Mouse (Mus musculus) hindbrain, embryonic 10.5 days (tissue): Measurements from ENCODE around the gene Musk. TPM values are rescaled to one million over a fixed set of nuclear protein-coding genes. Genes with fewer than 3 reads are reported as not detected.
A peak's percentile ranks its signal among the peaks of the same experiment; 100 is the strongest.

ENCODE experiments used
- DNase-seq: peaks from one replicate; pipeline ENCODE4 v3.0.0-alpha.2; 2017; ENCODE audit warnings: low spot score
- H3K27ac ChIP-seq: fragments of 300-500 bp; sonication (generic); 2 replicates; pipeline ENCODE4 v1.5.1; 2016; ENCODE audit warnings: mild to moderate bottlenecking, moderate library complexity
- H3K27me3 ChIP-seq: fragments of 300-500 bp; sonication (generic); 2 replicates; pipeline ENCODE4 v1.6.1; 2016; ENCODE audit warnings: mild to moderate bottlenecking; ENCODE audit not compliant: poor library complexity, insufficient read depth, severe bottlenecking
- H3K36me3 ChIP-seq: fragments of 300-500 bp; sonication (generic); 2 replicates; pipeline ENCODE4 v1.6.1; 2016; ENCODE audit warnings: mild to moderate bottlenecking, moderate library complexity
- H3K4me1 ChIP-seq: fragments of 300-500 bp; sonication (generic); replicated peaks from 2 replicates; pipeline ENCODE4 v1.6.1; 2016; ENCODE audit warnings: mild to moderate bottlenecking
- H3K4me3 ChIP-seq: fragments of 300-500 bp; sonication (generic); 2 replicates; pipeline ENCODE4 v1.5.1; 2016; ENCODE audit warnings: mild to moderate bottlenecking, moderate library complexity
- H3K9me3 ChIP-seq: fragments of 300-500 bp; sonication (generic); 2 replicates; pipeline ENCODE4 v1.6.1; 2016; ENCODE audit warnings: mild to moderate bottlenecking, moderate library complexity
- WGBS: fragments of 180-500 bp; shearing (Covaris S2); methylation state at CpG from one replicate; pipeline ENCODE4 v1.1.7; 2016; 5-methylcytosine and 5-hydroxymethylcytosine counted together
- polyA plus RNA-seq: library from polyadenylated mRNA; unstranded; fragments of >200 nt; fragmentation: Nextera tagmentation; extraction: Ambion mirVana; gene quantifications from 2 replicates; pipeline ENCODE4 v1.2.1, GENCODE M21; 2016

Gene Musk
- polyA plus RNA-seq, 1 experiment from 2014 or later, result 0.17 TPM

DNA sequence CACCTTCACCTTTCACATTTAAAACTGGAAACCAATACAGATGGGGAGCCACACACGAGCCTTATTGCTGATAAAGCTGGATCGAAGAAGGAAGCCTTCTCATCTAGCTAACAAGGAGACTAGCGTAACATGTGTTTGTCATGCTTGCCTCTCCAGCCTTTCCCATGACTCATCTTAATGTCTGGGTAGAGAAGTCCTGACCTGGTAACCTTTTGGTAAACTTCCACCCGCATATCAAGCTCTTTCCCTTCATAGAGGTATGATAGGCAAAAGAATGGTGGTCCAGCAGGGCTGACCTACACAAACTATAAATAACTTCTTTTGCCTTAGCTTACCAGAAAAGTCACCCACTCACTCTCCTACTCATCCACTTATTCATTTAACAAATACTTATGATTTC lies 44.3 kb downstream of the Musk start:
- H3K27me3 ChIP-seq, result no peaks in the 10 kb centered on the region
- 87% methylated on average over 4 of the region's 4 CpGs for WGBS
- H3K4me1 ChIP-seq, result peaks cover 14% of the 10 kb centered on the region
- no peak for DNase-seq
- no peak overlapping the region for H3K4me3 ChIP-seq
- H3K27ac ChIP-seq, result no peak overlapping the region
- no peaks in the 10 kb centered on the region for H3K9me3 ChIP-seq
- no peaks in the 10 kb centered on the region for H3K36me3 ChIP-seq

DNA sequence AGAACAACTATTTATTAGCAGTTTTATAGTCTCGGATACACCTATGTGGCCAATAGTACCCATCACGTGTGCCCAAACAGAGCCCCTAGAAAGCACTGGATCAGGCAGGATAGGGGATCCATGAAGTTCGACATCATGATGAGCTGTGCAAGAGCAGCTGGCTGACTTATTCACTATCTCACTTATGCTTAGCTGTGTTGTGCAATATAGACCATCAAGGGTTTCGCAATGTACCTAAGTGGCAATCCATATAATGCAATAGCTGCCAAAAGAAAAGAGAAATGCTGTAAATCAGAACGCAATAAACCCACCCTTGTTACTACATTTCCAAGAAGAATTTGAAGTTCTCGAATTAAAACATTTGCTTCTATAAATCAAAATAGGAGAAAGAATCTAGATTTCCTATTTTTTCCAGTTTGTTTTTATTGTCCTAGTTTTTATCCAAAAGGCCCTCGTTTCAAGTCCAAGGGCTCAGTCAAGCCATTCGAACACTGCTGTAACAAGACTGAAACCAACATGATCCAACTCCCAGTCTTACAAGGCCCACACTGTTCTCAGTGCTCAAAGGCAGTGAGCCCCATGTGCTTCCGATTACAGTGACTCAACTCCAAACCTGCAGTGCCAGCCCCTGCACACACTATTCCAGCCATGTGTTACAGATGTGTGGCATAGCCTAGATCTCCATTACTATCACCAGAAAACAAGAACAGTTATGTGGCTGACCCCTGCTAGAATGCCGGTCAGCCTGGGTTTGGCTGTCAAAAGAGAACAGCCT lies 45.3 kb downstream of the Musk start:
- DNase-seq, result peak; percentile 22
- no peak overlapping the region for H3K4me3 ChIP-seq
- H3K36me3 ChIP-seq, result no peaks in the 10 kb centered on the region
- no peaks in the 10 kb centered on the region for H3K9me3 ChIP-seq
- no peak overlapping the region for H3K27ac ChIP-seq
- 86% methylated on average over 10 of the region's 10 CpGs for WGBS
- no peaks in the 10 kb centered on the region for H3K27me3 ChIP-seq
- H3K4me1 ChIP-seq, result peaks cover 14% of the 10 kb centered on the region

DNA sequence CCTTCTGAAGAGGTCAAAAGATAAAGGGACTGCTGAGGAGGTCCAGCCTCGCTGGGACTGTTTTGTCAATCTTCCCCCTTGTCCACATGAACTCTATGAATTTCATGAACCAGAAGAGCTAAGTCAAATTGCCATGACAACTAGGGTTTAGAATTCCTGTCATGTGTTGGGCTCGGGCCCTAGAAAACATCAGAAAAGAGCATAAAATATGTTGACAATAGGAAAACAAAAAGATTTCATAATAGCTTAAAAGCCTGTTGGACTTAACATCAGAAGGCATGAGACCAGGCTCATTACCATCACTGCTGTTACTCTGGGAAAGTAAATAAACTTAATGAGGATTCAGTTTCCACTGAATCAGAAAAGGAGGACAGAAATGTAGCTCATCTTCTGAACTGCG lies 46.6 kb downstream of the Musk start:
- Histone ChIP-seq H3K36me3 (no peaks in the 10 kb centered on the region), H3K9me3 (no peaks in the 10 kb centered on the region), H3K27ac (no peak overlapping the region), H3K4me3 (no peak overlapping the region), H3K27me3 (no peaks in the 10 kb centered on the region), H3K4me1 (peaks cover 8% of the 10 kb centered on the region)
- WGBS, result 38% methylated on average over 3 of the region's 3 CpGs
- DNase-seq, result no peak

DNA sequence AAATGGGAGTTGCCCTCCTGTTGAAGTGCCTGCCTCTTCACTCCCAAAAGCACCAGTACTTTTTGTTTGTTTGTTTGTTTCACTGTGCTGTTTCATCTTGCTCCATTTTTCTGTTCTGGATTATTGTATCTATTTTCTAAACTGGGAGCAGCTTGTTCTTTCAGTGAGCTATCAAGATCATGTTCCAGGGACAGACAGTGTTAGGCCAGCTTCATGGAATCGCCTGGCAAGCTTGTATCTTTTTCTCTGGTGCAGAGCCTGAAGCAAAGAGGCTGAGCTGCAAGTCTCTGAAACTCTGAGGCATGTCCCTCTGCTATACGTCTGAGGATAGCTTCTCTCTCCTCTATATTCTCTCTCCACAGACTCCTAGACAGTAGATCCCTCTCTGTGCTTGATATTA lies 50.5 kb downstream of the Musk start:
- no peak overlapping the region for H3K27ac ChIP-seq
- 78% methylated on average over 2 of the region's 2 CpGs for WGBS
- H3K27me3 ChIP-seq, result no peaks in the 10 kb centered on the region
- H3K9me3 ChIP-seq, result no peaks in the 10 kb centered on the region
- H3K36me3 ChIP-seq, result no peaks in the 10 kb centered on the region
- DNase-seq, result no peak
- H3K4me1 ChIP-seq, result peaks cover 8% of the 10 kb centered on the region
- H3K4me3 ChIP-seq, result no peak overlapping the region

DNA sequence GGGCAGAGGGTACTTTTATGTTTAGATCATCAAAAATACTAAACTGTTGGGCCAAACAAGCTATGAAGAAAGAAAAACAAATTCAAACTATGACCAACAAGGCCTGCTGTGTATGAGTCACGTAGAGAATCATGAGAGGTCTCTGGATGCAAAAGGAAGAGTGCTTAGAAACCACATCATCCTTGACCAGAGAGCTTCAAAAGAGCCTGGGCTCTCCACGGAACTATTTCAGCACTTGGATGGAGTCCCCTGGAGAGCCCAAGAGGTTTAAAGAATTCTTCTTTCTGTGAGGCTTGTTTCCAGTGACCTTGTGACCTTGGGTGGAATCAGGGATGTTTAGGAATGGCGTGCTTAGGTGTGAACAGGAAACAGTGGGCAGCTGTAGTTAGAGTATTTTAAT lies 53.5 kb downstream of the Musk start:
- Histone ChIP-seq H3K27me3 (no peaks in the 10 kb centered on the region), H3K4me1 (no peaks in the 10 kb centered on the region), H3K27ac (no peak overlapping the region), H3K4me3 (no peak overlapping the region), H3K9me3 (no peaks in the 10 kb centered on the region), H3K36me3 (no peaks in the 10 kb centered on the region)
- no peak for DNase-seq
- WGBS, result 28% methylated on average over 3 of the region's 3 CpGs

DNA sequence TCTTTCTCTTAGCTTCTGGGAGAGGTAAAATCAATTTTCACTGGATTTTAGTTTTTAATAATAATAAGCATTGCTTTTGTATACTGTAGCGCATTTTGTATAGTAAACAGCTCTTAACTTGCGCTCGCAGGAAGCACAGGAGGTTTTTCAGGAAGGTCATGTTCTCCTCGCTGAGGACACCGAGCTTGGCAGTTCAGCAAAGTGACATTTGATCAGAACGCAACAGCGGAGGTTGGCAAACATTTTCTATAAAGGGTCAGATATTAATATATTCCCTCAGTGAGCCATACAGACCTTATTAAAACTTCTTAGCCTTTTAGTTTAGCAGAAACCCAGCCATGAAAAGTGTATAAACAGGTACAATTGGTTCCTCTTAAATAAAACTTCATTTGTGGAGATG lies 64.4 kb downstream of the Musk start:
- 90% methylated on average over 7 of the region's 7 CpGs for WGBS
- Histone ChIP-seq H3K27ac (no peak overlapping the region), H3K27me3 (no peaks in the 10 kb centered on the region), H3K36me3 (no peaks in the 10 kb centered on the region), H3K4me3 (no peak overlapping the region), H3K9me3 (no peaks in the 10 kb centered on the region), H3K4me1 (peaks cover 4% of the 10 kb centered on the region; the same call in 1 of the 2 replicates)
- DNase-seq, result no peak

DNA sequence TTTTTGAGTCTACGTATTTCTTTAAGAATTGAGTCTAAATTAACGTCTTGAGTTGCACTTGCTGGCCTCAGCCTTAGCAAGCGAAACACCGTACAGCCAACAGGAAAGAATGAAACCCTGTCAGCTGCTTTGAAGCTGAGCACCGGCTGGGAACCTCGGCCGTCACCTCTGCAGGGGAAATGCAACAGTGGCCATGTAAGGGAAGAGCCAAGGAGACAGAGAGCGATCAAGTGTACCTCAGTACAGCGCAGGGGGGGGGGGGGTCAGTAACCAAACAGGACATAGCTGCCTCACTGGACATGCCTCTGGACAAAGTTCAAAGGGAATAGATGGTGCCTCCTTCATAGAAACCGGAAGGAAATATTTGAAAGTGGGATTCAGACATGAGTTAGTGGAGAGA lies 65.4 kb downstream of the Musk start:
- peaks cover 4% of the 10 kb centered on the region; the same call in 1 of the 2 replicates for H3K4me1 ChIP-seq
- no peak overlapping the region for H3K4me3 ChIP-seq
- H3K9me3 ChIP-seq, result no peaks in the 10 kb centered on the region
- peak; percentile 10 for DNase-seq
- no peak overlapping the region for H3K27ac ChIP-seq
- 46% methylated on average over 10 of the region's 10 CpGs for WGBS
- H3K36me3 ChIP-seq, result no peaks in the 10 kb centered on the region
- H3K27me3 ChIP-seq, result no peaks in the 10 kb centered on the region

DNA sequence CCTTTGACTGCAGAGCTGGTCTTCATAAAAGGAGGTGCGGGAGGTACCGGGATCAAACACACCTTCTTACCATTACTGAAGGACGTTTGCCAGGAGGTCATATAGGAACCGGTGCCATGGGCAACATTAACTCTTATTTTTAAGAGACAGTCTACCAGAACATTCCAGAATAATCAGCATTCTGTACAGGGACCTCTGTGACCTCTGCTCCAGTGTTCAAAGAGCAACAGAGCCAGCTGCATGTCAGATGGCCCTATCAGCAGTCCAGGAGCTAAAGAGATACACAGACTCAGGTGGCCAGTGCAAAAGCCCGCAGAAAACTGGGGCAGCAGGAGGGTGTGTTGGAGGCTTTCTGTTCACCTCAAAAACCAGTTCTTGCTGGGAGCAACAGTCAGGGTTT lies 65.8 kb downstream of the Musk start:
- peaks cover 4% of the 10 kb centered on the region; the same call in 1 of the 2 replicates for H3K4me1 ChIP-seq
- H3K27ac ChIP-seq, result no peak overlapping the region
- H3K27me3 ChIP-seq, result no peaks in the 10 kb centered on the region
- H3K9me3 ChIP-seq, result no peaks in the 10 kb centered on the region
- H3K36me3 ChIP-seq, result no peaks in the 10 kb centered on the region
- no peak overlapping the region for H3K4me3 ChIP-seq
- WGBS, result 72% methylated on average over 5 of the region's 5 CpGs
- DNase-seq, result no peak

DNA sequence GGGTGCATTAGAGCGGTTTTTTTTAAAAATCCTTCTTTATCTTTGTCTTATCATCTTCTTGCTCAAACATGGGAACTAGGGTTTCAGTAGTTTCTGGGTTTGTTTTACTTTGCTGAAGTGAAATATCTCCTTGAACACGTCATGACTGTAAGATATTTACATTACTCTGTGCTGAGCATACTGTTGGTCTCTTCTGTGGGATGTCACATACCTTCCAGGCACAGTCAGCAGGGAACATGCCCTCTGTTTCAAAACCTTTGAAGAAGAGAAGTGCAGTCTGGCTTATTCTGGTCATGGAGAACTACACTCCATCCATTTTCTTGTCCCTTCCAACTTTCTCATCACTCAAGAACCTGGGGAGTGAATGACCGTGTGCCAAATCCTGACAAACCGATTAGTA lies 73.2 kb downstream of the Musk start:
- Histone ChIP-seq H3K36me3 (no peaks in the 10 kb centered on the region), H3K27me3 (no peaks in the 10 kb centered on the region), H3K4me1 (no peaks in the 10 kb centered on the region), H3K27ac (no peak overlapping the region), H3K4me3 (no peak overlapping the region), H3K9me3 (no peaks in the 10 kb centered on the region)
- 86% methylated on average over 4 of the region's 4 CpGs for WGBS
- no peak for DNase-seq

DNA sequence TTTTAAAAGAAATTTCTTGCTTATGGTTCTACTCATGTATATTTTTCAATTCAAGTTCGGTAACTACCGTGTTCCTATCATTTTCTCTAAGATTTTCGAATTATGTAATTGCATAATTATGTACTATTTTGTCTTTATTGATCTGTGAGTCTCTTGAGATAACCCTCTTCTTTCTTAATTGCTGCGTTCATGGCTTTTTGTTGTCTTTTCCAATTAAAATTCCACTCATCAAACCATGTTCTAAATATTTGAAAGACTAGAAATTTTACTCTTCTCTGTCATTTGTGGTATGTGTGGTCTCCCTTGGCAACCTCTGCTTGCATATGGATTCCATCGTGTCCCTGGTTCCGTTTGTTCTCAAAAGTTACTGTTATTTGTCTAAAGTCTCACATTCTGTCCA lies 79.6 kb downstream of the Musk start:
- no peak for DNase-seq
- no peak overlapping the region for H3K4me3 ChIP-seq
- H3K27me3 ChIP-seq, result no peaks in the 10 kb centered on the region
- 85% methylated on average over 6 of the region's 6 CpGs for WGBS
- H3K4me1 ChIP-seq, result no peaks in the 10 kb centered on the region
- no peak overlapping the region for H3K27ac ChIP-seq
- no peaks in the 10 kb centered on the region for H3K9me3 ChIP-seq
- H3K36me3 ChIP-seq, result no peaks in the 10 kb centered on the region

DNA sequence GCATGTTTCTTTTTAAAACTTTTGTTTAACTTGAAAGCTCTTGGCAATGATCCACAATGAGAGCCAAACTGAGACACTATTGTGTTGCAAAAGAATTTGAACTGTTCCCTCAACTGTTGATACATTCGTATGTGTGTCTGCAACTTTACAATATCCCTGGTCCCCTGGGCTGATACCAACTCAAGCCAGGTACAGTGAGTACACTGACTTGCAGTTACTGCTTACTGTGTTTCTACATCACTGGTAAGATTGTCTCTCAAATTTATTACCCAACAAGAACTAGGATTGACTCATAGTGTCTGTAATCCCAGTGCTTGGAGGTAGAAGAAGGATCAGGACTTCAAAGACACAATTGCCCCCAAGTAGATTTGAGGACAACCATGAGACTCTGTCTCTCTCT lies 85.3 kb downstream of the Musk start:
- H3K36me3 ChIP-seq, result no peaks in the 10 kb centered on the region
- H3K4me3 ChIP-seq, result no peak overlapping the region
- H3K9me3 ChIP-seq, result no peaks in the 10 kb centered on the region
- H3K27me3 ChIP-seq, result no peaks in the 10 kb centered on the region
- H3K27ac ChIP-seq, result no peak overlapping the region
- WGBS, result 79% methylated on average over 1 of the region's 1 CpGs
- no peaks in the 10 kb centered on the region for H3K4me1 ChIP-seq
- DNase-seq, result no peak

DNA sequence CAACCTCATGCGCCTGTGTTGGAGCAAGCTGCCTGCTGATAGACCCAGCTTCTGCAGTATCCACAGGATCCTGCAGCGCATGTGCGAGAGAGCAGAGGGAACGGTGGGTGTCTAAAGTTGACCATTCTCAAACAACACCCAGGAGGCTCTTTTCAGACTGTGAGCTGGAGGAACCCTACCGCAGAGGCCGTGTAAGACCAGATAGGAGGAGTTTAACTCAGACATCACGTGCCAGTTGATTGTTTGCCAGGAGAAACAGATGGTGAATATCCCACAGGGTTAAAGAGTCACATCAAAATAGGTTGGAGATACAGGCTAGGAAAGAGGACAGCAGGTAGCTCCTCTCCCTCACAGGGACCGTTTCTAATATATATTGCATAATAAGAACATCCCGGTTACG lies 87.8 kb downstream of the Musk start:
- WGBS, result 91% methylated on average over 10 of the region's 10 CpGs
- Histone ChIP-seq H3K27me3 (no peaks in the 10 kb centered on the region), H3K27ac (no peak overlapping the region), H3K4me3 (no peak overlapping the region), H3K9me3 (no peaks in the 10 kb centered on the region), H3K4me1 (no peaks in the 10 kb centered on the region), H3K36me3 (no peaks in the 10 kb centered on the region)
- DNase-seq, result no peak

DNA sequence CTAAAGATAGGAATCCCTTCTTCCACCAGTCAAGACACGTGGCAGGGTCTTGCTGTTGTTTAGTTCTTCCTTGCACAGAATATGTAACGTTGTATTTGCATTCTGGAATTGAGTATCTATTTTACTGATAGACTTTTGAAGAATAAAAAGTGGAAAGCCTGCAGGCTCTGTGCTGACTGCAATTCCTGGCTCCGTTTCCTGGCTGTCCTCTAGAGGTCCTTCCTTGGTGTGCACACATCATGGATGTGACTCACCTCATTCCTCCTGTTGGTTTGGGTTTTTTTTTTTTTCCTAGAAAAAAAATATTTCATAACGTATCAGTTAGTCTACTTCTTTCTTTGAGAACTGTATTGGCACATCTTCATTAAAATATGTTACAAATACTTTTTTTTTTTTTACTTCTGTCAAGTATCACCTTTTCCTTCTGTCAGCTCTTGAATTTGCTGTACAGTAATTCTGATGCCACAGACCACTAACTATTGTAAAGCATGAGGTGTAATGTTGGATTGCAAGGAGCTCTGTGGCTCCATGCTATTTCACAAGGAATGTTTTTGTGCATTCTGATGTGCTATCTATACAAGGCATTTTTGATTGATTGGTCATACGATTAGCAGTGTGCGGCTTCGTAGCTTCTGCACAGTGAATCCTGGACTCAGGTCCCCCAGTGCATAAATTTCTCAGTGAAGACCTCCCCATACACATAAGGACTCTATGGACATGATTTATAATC lies 88.5 kb downstream of the Musk start:
- Histone ChIP-seq H3K36me3 (no peaks in the 10 kb centered on the region), H3K9me3 (no peaks in the 10 kb centered on the region), H3K27ac (no peak overlapping the region), H3K27me3 (no peaks in the 10 kb centered on the region), H3K4me3 (no peak overlapping the region), H3K4me1 (no peaks in the 10 kb centered on the region)
- 88% methylated on average over 7 of the region's 7 CpGs for WGBS
- no peak for DNase-seq
